Mouse (Mus musculus) cortical plate, adult 2 months (tissue): ENCODE results near the gene Fastkd1. TPM values are rescaled to one million over a fixed set of nuclear protein-coding genes. Genes with fewer than 3 reads are reported as not detected.

Experiments used
- H3K27ac ChIP-seq: fragments of 200-500 bp; 2 replicates; pipeline ENCODE4 v1.5.1; 2012; ENCODE audit warnings: low read length, control low read depth, inconsistent platforms; ENCODE audit not compliant: insufficient read depth
- H3K4me1 ChIP-seq: fragments of 200-500 bp; 2 replicates; pipeline ENCODE4 v1.6.1; 2011; ENCODE audit warnings: low read length; ENCODE audit not compliant: control insufficient read depth, insufficient read depth
- H3K4me3 ChIP-seq: fragments of 200-500 bp; 2 replicates; pipeline ENCODE4 v1.5.1; 2011; ENCODE audit warnings: mild to moderate bottlenecking, low read length, control low read depth; ENCODE audit not compliant: insufficient read depth
- CTCF ChIP-seq: fragments of 200-500 bp; IDR thresholded peaks from 2 replicates; pipeline ENCODE4 v1.5.1; 2011; ENCODE audit warnings: mild to moderate bottlenecking, control low read depth, low read length; ENCODE audit not compliant: insufficient read depth; ENCODE audit errors: extremely low read depth
- POLR2A ChIP-seq: fragments of 200-500 bp; IDR thresholded peaks from 2 replicates; pipeline ENCODE4 v1.6.1; 2011; ENCODE audit warnings: mild to moderate bottlenecking, low read length, control low read depth; ENCODE audit not compliant: insufficient read depth; ENCODE audit errors: extremely low read depth
- polyA plus RNA-seq: library from polyadenylated mRNA; depleted of rRNA; stranded (reverse); fragments of >200 nt; gene quantifications from 2 replicates; pipeline ENCODE4 v1.2.3, GENCODE M21; 2012

The Fastkd1 gene
- polyA plus RNA-seq, 1 experiment: 11.4 TPM

- Histone ChIP-seq H3K27ac (no peak overlapping the region), H3K4me1 (no peaks in the 10 kb centered on the region), H3K4me3 (no peak overlapping the region)
- no peak for TF ChIP-seq CTCF
- no peak for TF ChIP-seq POLR2A
Measured at GRCm38 (mm10) chr2:69675266-69675665, 38.0 kb downstream of the Fastkd1 start.

GRCm38 (mm10) chr2:69673723-69674122 is 39.6 kb downstream of the Fastkd1 start:
- Histone ChIP-seq H3K4me1 (no peaks in the 10 kb centered on the region; the same call in 1 of the 2 replicates), H3K27ac (no peak overlapping the region), H3K4me3 (no peak overlapping the region)
- TF ChIP-seq POLR2A: no peak
- no peak for TF ChIP-seq CTCF

- TF ChIP-seq POLR2A: no peak
- TF ChIP-seq CTCF: no peak
- H3K27ac ChIP-seq: no peak within 1 kb of the TSS
- no peak within 1 kb of the TSS for H3K4me3 ChIP-seq
- H3K4me1 ChIP-seq: no peaks in the 10 kb centered on the region; the same call in 1 of the 2 replicates
Measured at GRCm38 (mm10) chr2:69669853-69670252, 43.5 kb downstream of the Fastkd1 start, which contains the start of gene Klhl41. Gene Klhl41, plus strand, starts transcription at chr2:69670120.

GRCm38 (mm10) chr2:69668414-69668813 is 44.9 kb downstream of the Fastkd1 start:
- no peak for TF ChIP-seq CTCF
- TF ChIP-seq POLR2A: no peak
- no peaks in the 10 kb centered on the region; the same call in 1 of the 2 replicates for H3K4me1 ChIP-seq
- H3K27ac ChIP-seq: no peak overlapping the region
- H3K4me3 ChIP-seq: no peak overlapping the region

GRCm38 (mm10) chr2:69667656-69668055 is 45.7 kb downstream of the Fastkd1 start:
- TF ChIP-seq CTCF (no peak), POLR2A (no peak)
- no peak overlapping the region for H3K4me3 ChIP-seq
- no peak overlapping the region for H3K27ac ChIP-seq
- H3K4me1 ChIP-seq: no peaks in the 10 kb centered on the region; the same call in 1 of the 2 replicates

- H3K4me1 ChIP-seq: no peaks in the 10 kb centered on the region
- TF ChIP-seq POLR2A (no peak), CTCF (no peak)
- H3K27ac ChIP-seq: no peak overlapping the region
- no peak overlapping the region for H3K4me3 ChIP-seq
Measured at GRCm38 (mm10) chr2:69663827-69664476, 49.4 kb downstream of the Fastkd1 start.

GRCm38 (mm10) chr2:69659326-69659725 is 54.0 kb downstream of the Fastkd1 start:
- Histone ChIP-seq H3K4me1 (no peaks in the 10 kb centered on the region), H3K4me3 (no peak overlapping the region), H3K27ac (no peak overlapping the region)
- TF ChIP-seq POLR2A (no peak), CTCF (no peak)

- TF ChIP-seq CTCF (no peak), POLR2A (no peak)
- Histone ChIP-seq H3K27ac (no peak overlapping the region), H3K4me1 (no peaks in the 10 kb centered on the region), H3K4me3 (no peak overlapping the region)
Measured at GRCm38 (mm10) chr2:69649716-69650115, 63.6 kb downstream of the Fastkd1 start.

- TF ChIP-seq CTCF: no peak
- TF ChIP-seq POLR2A: peak; percentile 80
- H3K4me3 ChIP-seq: peak within 1 kb of the TSS; percentile 96
- H3K27ac ChIP-seq: 0 out of 2 replicates have a peak within 1 kb of the TSS, but pooled peaks have one; percentile 7
- H3K4me1 ChIP-seq: no peaks in the 10 kb centered on the region
Measured at GRCm38 (mm10) chr2:69646726-69647490, 66.4 kb downstream of the Fastkd1 start, which contains the start of gene Bbs5. Gene Bbs5, plus strand, starts transcription at chr2:69647171.
